27 mouse cellular contexts compared by ENCODE assay signal in the genomic region with DNA sequence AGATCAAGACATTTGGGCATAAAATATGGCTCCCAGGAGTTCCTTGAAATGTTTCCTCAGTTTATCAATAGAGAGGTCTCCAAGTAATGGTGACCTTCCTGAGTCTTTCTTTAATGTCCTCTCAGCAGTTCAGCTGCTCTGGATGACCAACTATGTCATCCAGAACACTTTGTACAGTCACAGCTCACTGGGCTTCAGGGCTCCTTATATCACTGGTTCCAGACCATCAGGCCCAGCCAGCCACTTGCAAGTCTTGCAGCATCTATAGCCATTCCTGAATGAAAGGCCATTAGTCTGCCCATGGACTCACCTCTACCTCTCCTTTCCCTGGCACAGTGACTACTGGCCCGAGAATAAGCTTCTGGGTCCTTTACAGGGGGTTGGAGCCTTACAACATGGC.
"Had no signal": no experiment of that assay in that cellular context is flagged by ENCODE, and none has a peak within 500 bp of the region (broad histone marks: within the 10 kb centered on the region; RNA-seq: fewer than 3 reads in every experiment).

No protein-coding gene starts in this region.

- ATAC-seq: hindbrain, embryonic 16.5 days; inflammation-experienced regulatory T-cells, adult 6 months; intestine, embryonic 15.5 days; intestine, postnatal 0 days; liver, postnatal 0 days had no signal

- H3K27ac ChIP-seq: gastrocnemius, adult 2 months; heart, adult 2 months; heart, embryonic 10.5 days; hindbrain, embryonic 10.5 days; hindbrain, embryonic 12.5 days; hindbrain, embryonic 14.5 days; intestine, embryonic 15.5 days; layer of hippocampus, adult 2 months; left cerebral cortex, adult 2 months; limb, embryonic 10.5 days; limb, embryonic 12.5 days; liver, embryonic 13.5 days; liver, embryonic 15.5 days had no signal

- H3K9ac ChIP-seq: heart, embryonic 12.5 days; hindbrain, embryonic 12.5 days; hindbrain, embryonic 14.5 days; intestine, embryonic 15.5 days; limb, embryonic 12.5 days; liver, embryonic 13.5 days; liver, embryonic 15.5 days; liver, postnatal 0 days had no signal

- H3K4me1 ChIP-seq: heart, embryonic 10.5 days; heart, embryonic 12.5 days; hindbrain, embryonic 10.5 days; hindbrain, embryonic 12.5 days; intestine, embryonic 15.5 days; limb, embryonic 12.5 days; liver, embryonic 13.5 days; liver, embryonic 15.5 days had no signal

- H3K9me3 ChIP-seq: heart, embryonic 10.5 days; heart, embryonic 12.5 days; hindbrain, embryonic 10.5 days; hindbrain, embryonic 12.5 days; intestine, embryonic 15.5 days; limb, embryonic 10.5 days; limb, embryonic 12.5 days; liver, embryonic 13.5 days; liver, embryonic 15.5 days had no signal

- H3K4me3 ChIP-seq: gastrocnemius, adult 2 months; heart, adult 2 months; heart, embryonic 10.5 days; heart, embryonic 12.5 days; hindbrain, embryonic 10.5 days; hindbrain, embryonic 12.5 days; intestine, embryonic 15.5 days; layer of hippocampus, adult 2 months; left cerebral cortex, adult 2 months; limb, embryonic 10.5 days; limb, embryonic 12.5 days; liver, embryonic 13.5 days; liver, embryonic 15.5 days had no signal

- H3K4me2 ChIP-seq: heart, embryonic 12.5 days; hindbrain, embryonic 12.5 days; hindbrain, embryonic 14.5 days; intestine, embryonic 15.5 days; limb, embryonic 12.5 days; liver, embryonic 11.5 days; liver, embryonic 13.5 days; liver, embryonic 15.5 days had no signal

- DNase-seq: gastrocnemius, adult 2 months; gastrocnemius, postnatal 10 days; gastrocnemius, postnatal 25 days; heart, adult 2 months; heart, postnatal 10 days; heart, postnatal 4 days; kidney, adult 2 months; kidney, adult 9 months; kidney, postnatal 25 days; liver; liver, embryonic 13.5 days; liver, postnatal 0 days had no signal

- H3K27me3 ChIP-seq: heart, embryonic 12.5 days; hindbrain, embryonic 12.5 days; intestine, embryonic 15.5 days; limb, embryonic 12.5 days; liver, embryonic 13.5 days; liver, embryonic 15.5 days had no signal

- H3K36me3 ChIP-seq: heart, embryonic 10.5 days; heart, embryonic 12.5 days; hindbrain, embryonic 10.5 days; hindbrain, embryonic 12.5 days; intestine, embryonic 15.5 days; limb, embryonic 10.5 days; limb, embryonic 12.5 days; liver, embryonic 13.5 days; liver, embryonic 15.5 days had no signal
